15 mouse cellular contexts compared by ENCODE assay signal in the genomic region with DNA sequence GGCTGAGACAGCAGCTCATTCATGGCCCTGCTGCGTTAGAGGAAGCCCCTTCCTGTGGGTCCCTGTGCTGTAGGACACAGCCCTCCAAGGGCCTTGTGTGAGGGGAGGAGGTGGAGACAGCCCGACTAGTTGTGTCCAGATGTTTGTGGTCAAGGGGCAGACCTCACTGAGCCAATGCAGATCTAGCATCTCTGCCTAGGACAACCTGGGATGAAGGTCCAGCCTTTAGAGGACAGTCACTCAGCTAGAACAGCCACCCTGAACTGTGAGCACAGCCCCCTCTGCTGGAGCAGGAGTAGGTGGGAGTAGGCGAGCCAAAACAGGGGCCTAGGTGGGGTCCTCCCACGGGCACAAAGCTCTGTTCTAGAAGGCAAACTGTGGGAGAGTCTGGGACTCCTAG.
DNase-seq lines count a peak whose midpoint lies in the region; ATAC-seq and TF ChIP-seq lines count a peak whose summit lies in the region.
"Had no signal": no experiment of that assay in that cellular context is flagged by ENCODE, and none has a peak within 500 bp of the region (broad histone marks: within the 10 kb centered on the region; RNA-seq: fewer than 3 reads in every experiment).

No protein-coding gene starts in this region.

- H3K9me3 ChIP-seq in forebrain, embryonic 11.5 days (ENCODE audit: control insufficient read depth, low read length) = no peaks in the 10 kb centered on the region
- no peaks in the 10 kb centered on the region for H3K9me3 ChIP-seq in forebrain, embryonic 14.5 days (replicated peaks; ENCODE audit: control insufficient read depth, low read length)
- no peaks in the 10 kb centered on the region for H3K9me3 ChIP-seq in midbrain, embryonic 11.5 days (ENCODE audit: control insufficient read depth, low read length)
- no peaks in the 10 kb centered on the region for H3K9me3 ChIP-seq in midbrain, embryonic 14.5 days (ENCODE audit: control insufficient read depth, low read length)
- no peaks in the 10 kb centered on the region for H3K9me3 ChIP-seq in hindbrain, postnatal 0 days (ENCODE audit: low read length)
- H3K9me3 ChIP-seq in stomach, postnatal 0 days (ENCODE audit: control insufficient read depth, low read length) = no peaks in the 10 kb centered on the region
- H3K9me3 ChIP-seq: neural tube, embryonic 12.5 days had no signal

- H3K4me2 ChIP-seq in forebrain, embryonic 11.5 days (ENCODE audit: low read depth, low read length, severe bottlenecking) = no peak overlapping the region
- no peak overlapping the region for H3K4me2 ChIP-seq in forebrain, embryonic 14.5 days (ENCODE audit: low read length)
- H3K4me2 ChIP-seq in midbrain, embryonic 11.5 days = no peak overlapping the region
- H3K4me2 ChIP-seq in midbrain, embryonic 14.5 days (ENCODE audit: low read length) = no peak overlapping the region
- H3K4me2 ChIP-seq in hindbrain, postnatal 0 days (ENCODE audit: low read depth, low read length) = no peak overlapping the region
- H3K4me2 ChIP-seq in stomach, postnatal 0 days (replicated peaks; ENCODE audit: low read depth) = no peak overlapping the region
- H3K4me2 ChIP-seq: neural tube, embryonic 12.5 days had no signal

- peaks cover 9% of the 10 kb centered on the region; the same call in 1 of the 2 replicates for H3K27me3 ChIP-seq in forebrain, embryonic 11.5 days (ENCODE audit: control insufficient read depth, insufficient read depth, low read length)
- 0 out of 2 replicates have a peak, but pooled peaks cover 9% of the 10 kb centered on the region for H3K27me3 ChIP-seq in forebrain, embryonic 14.5 days (replicated peaks; ENCODE audit: control insufficient read depth, insufficient read depth, low read length)
- peaks cover 11% of the 10 kb centered on the region for H3K27me3 ChIP-seq in midbrain, embryonic 11.5 days (ENCODE audit: control insufficient read depth, insufficient read depth, low read length)
- H3K27me3 ChIP-seq in midbrain, embryonic 14.5 days (ENCODE audit: control insufficient read depth, insufficient read depth, low read length) = peaks cover 19% of the 10 kb centered on the region; the same call in 1 of the 2 replicates
- no peaks in the 10 kb centered on the region; the same call in 1 of the 2 replicates for H3K27me3 ChIP-seq in hindbrain, postnatal 0 days (ENCODE audit: insufficient read depth, low read length)
- no peaks in the 10 kb centered on the region for H3K27me3 ChIP-seq in stomach, postnatal 0 days (ENCODE audit: control insufficient read depth, insufficient read depth, low read length)

- TF ChIP-seq EP300 in stomach, postnatal 0 days (optimal IDR thresholded peaks at IDR 0.05) = no peak

- H3K4me1 ChIP-seq in forebrain, embryonic 11.5 days (replicated peaks; ENCODE audit: control insufficient read depth, insufficient read depth, low read length) = peaks cover 2% of the 10 kb centered on the region; the same call in 1 of the 2 replicates
- no peaks in the 10 kb centered on the region; the same call in 1 of the 2 replicates for H3K4me1 ChIP-seq in forebrain, embryonic 14.5 days (ENCODE audit: control insufficient read depth, insufficient read depth, low read length)
- peaks cover 13% of the 10 kb centered on the region for H3K4me1 ChIP-seq in midbrain, embryonic 11.5 days (ENCODE audit: control insufficient read depth, insufficient read depth, low read length)
- peaks cover 12% of the 10 kb centered on the region; the same call in 1 of the 2 replicates for H3K4me1 ChIP-seq in midbrain, embryonic 14.5 days (ENCODE audit: control insufficient read depth, insufficient read depth, low read length)
- H3K4me1 ChIP-seq in hindbrain, postnatal 0 days (ENCODE audit: insufficient read depth, low read length) = no peaks in the 10 kb centered on the region
- H3K4me1 ChIP-seq in stomach, postnatal 0 days (replicated peaks; ENCODE audit: control insufficient read depth, insufficient read depth) = no peaks in the 10 kb centered on the region

- no peak for ATAC-seq in forebrain, embryonic 11.5 days (replicated peaks; ENCODE audit: low FRiP score)
- ATAC-seq in forebrain, embryonic 14.5 days = no peak
- ATAC-seq in midbrain, embryonic 11.5 days (ENCODE audit: low FRiP score) = no peak
- ATAC-seq in midbrain, embryonic 14.5 days (ENCODE audit: low FRiP score, low TSS enrichment) = no peak
- ATAC-seq in hindbrain, postnatal 0 days = 0 out of 2 replicates have a peak, but pooled peaks have one; percentile 45
- no peak for ATAC-seq in stomach, postnatal 0 days (ENCODE audit: low FRiP score, low TSS enrichment)

- H3K9ac ChIP-seq in forebrain, embryonic 11.5 days (ENCODE audit: low read length) = no peak overlapping the region
- H3K9ac ChIP-seq in forebrain, embryonic 14.5 days (ENCODE audit: low read length) = no peak overlapping the region
- H3K9ac ChIP-seq in midbrain, embryonic 11.5 days (ENCODE audit: low read length) = no peak overlapping the region
- no peak overlapping the region for H3K9ac ChIP-seq in midbrain, embryonic 14.5 days (replicated peaks; ENCODE audit: low read length)
- H3K9ac ChIP-seq in hindbrain, postnatal 0 days (replicated peaks; ENCODE audit: low read length) = no peak overlapping the region
- no peak overlapping the region for H3K9ac ChIP-seq in stomach, postnatal 0 days (ENCODE audit: low read length)
- H3K9ac ChIP-seq: neural tube, embryonic 12.5 days had no signal

- WGBS in forebrain, embryonic 11.5 days = 17% methylated on average over 4 of the region's 4 CpGs
- 23% methylated on average over 4 of the region's 4 CpGs for WGBS in forebrain, embryonic 14.5 days
- 26% methylated on average over 4 of the region's 4 CpGs for WGBS in midbrain, embryonic 11.5 days
- 30% methylated on average over 4 of the region's 4 CpGs for WGBS in midbrain, embryonic 14.5 days
- WGBS in hindbrain, postnatal 0 days = 24% methylated on average over 4 of the region's 4 CpGs
- WGBS in stomach, postnatal 0 days = 26% methylated on average over 4 of the region's 4 CpGs

- H3K36me3 ChIP-seq in forebrain, embryonic 11.5 days (ENCODE audit: control insufficient read depth, insufficient read depth, low read length) = no peaks in the 10 kb centered on the region
- H3K36me3 ChIP-seq in forebrain, embryonic 14.5 days (ENCODE audit: control insufficient read depth, insufficient read depth, low read length) = no peaks in the 10 kb centered on the region
- H3K36me3 ChIP-seq in midbrain, embryonic 11.5 days (ENCODE audit: control insufficient read depth, insufficient read depth, low read length) = no peaks in the 10 kb centered on the region
- no peaks in the 10 kb centered on the region for H3K36me3 ChIP-seq in midbrain, embryonic 14.5 days (ENCODE audit: control insufficient read depth, insufficient read depth, low read length)
- no peaks in the 10 kb centered on the region; the same call in 1 of the 2 replicates for H3K36me3 ChIP-seq in hindbrain, postnatal 0 days (ENCODE audit: insufficient read depth, low read length)
- no peaks in the 10 kb centered on the region for H3K36me3 ChIP-seq in stomach, postnatal 0 days (ENCODE audit: control insufficient read depth, insufficient read depth, low read length)
- H3K36me3 ChIP-seq: neural tube, embryonic 12.5 days had no signal

- peak; percentile 49 for TF ChIP-seq CTCF in hindbrain, postnatal 0 days (IDR thresholded peaks at IDR 0.05; ENCODE audit: low read depth)
- TF ChIP-seq CTCF in stomach, postnatal 0 days (IDR thresholded peaks at IDR 0.05; ENCODE audit: low read depth) = peak; percentile 42

- H3K27ac ChIP-seq in forebrain, embryonic 11.5 days (ENCODE audit: low read depth, low read length) = no peak overlapping the region
- H3K27ac ChIP-seq in forebrain, embryonic 14.5 days (ENCODE audit: low read depth, low read length) = no peak overlapping the region
- H3K27ac ChIP-seq in midbrain, embryonic 11.5 days (ENCODE audit: low read depth, low read length) = no peak overlapping the region
- H3K27ac ChIP-seq in midbrain, embryonic 14.5 days (replicated peaks; ENCODE audit: low read depth, low read length) = no peak overlapping the region
- no peak overlapping the region for H3K27ac ChIP-seq in hindbrain, postnatal 0 days
- H3K27ac ChIP-seq in stomach, postnatal 0 days (replicated peaks) = no peak overlapping the region
- H3K27ac ChIP-seq: neural tube, embryonic 12.5 days had no signal

- peak; percentile 70 for DNase-seq in forebrain, embryonic 11.5 days (ENCODE audit: low spot score)
- DNase-seq in forebrain, embryonic 14.5 days (ENCODE audit: low spot score) = no peak
- peak; percentile 91 for DNase-seq in midbrain, embryonic 11.5 days (ENCODE audit: low spot score, missing footprints)
- DNase-seq in midbrain, embryonic 14.5 days = no peak
- DNase-seq in hindbrain, postnatal 0 days (ENCODE audit: low spot score) = no peak
- no peak for DNase-seq in stomach, postnatal 0 days (ENCODE audit: low spot score)
- DNase-seq in urinary bladder, adult 18-20 months (ENCODE audit: low spot score in 2 of 2) = no peak
- no peak for DNase-seq in gastrocnemius, postnatal 25 days
- DNase-seq: adrenal gland, adult 8-10 months; cerebellum, adult 2 months; gastrocnemius, postnatal 36 days; layer of hippocampus, postnatal 36 days; lung, postnatal 14 days; thymus, postnatal 36 days had no signal

- H3K4me3 ChIP-seq in forebrain, embryonic 11.5 days (ENCODE audit: low read depth, low read length) = no peak overlapping the region
- H3K4me3 ChIP-seq in forebrain, embryonic 14.5 days (ENCODE audit: low read depth, low read length) = no peak overlapping the region
- H3K4me3 ChIP-seq in midbrain, embryonic 11.5 days (ENCODE audit: low read depth, low read length) = no peak overlapping the region
- no peak overlapping the region for H3K4me3 ChIP-seq in midbrain, embryonic 14.5 days (replicated peaks; ENCODE audit: low read depth, low read length)
- no peak overlapping the region for H3K4me3 ChIP-seq in hindbrain, postnatal 0 days (ENCODE audit: low read length)
- H3K4me3 ChIP-seq in stomach, postnatal 0 days (ENCODE audit: low read depth, low read length) = no peak overlapping the region
- H3K4me3 ChIP-seq: neural tube, embryonic 12.5 days had no signal

Comparison
In these comparisons a context has a peak if more than half of its experiments do, and no peak if none do; other contexts are left out.
1. DNase-seq: peak in forebrain, embryonic 11.5 days (single experiment) and midbrain, embryonic 11.5 days (single experiment); none in forebrain, embryonic 14.5 days (single experiment), midbrain, embryonic 14.5 days (single experiment), hindbrain, postnatal 0 days (single experiment), stomach, postnatal 0 days (single experiment), urinary bladder, adult 18-20 months (0 of 2) and gastrocnemius, postnatal 25 days (single experiment).